Mouse (Mus musculus): Measurements from ENCODE around the gene Cd300lb. TPM values are rescaled to one million over a fixed set of nuclear protein-coding genes. Genes with fewer than 3 reads are reported as not detected.

Gene Cd300lb
- total and polyA plus RNA-seq, 3 experiments = not detected

DNA sequence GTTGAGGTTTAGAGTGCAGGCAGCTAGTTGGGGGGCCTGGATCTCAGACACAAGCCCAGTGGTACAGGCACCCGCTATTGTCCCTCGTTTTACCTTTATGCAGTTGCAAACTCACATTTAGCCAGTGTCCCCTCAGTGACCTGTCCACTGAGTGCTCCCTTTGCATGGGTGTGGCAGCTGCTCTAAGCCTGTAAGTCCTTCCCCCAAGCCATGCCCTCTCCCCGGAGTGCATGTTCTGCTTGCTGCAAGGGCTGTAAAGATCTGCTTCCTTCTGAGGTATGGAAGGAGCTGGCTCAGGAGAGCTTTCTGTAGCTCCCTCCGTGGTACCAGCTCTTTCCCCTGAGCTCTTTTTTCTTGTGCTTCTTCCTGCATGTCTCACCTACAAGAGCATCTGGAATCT lies 595 bp downstream of the Cd300lb start:
- H3K4me3 ChIP-seq (ENCODE audit: control insufficient read depth in 1 of 2, insufficient read depth in 1 of 2, low read depth in 2 of 2, low read length in 2 of 2) = no peak overlapping the region
- no peaks in the 10 kb centered on the region for H3K27me3 ChIP-seq (ENCODE audit: control insufficient read depth in 1 of 2, insufficient read depth in 2 of 2, low read length in 2 of 2)
- TF ChIP-seq SMC3 (IDR thresholded peaks at IDR 0.05; ENCODE audit: low read depth, low read length) = no peak
- H3K27ac ChIP-seq (ENCODE audit: control insufficient read depth, low read depth, low read length) = no peak overlapping the region
- H3K79me2 ChIP-seq (ENCODE audit: control insufficient read depth, insufficient read depth, low read length, poor library complexity) = no peaks in the 10 kb centered on the region
- no peaks in the 10 kb centered on the region for H3K36me3 ChIP-seq (ENCODE audit: control insufficient read depth in 1 of 2, insufficient read depth in 2 of 2, low read length in 2 of 2)
- no peaks in the 10 kb centered on the region for H3K9me3 ChIP-seq (replicated peaks; ENCODE audit: insufficient read depth, low read length)
- no peak overlapping the region for H3K9ac ChIP-seq (ENCODE audit: control insufficient read depth, low read depth, low read length, poor library complexity, severe bottlenecking)
- H3K4me1 ChIP-seq (ENCODE audit: control insufficient read depth in 1 of 2, insufficient read depth in 2 of 2, low read length in 2 of 2) = no peaks in the 10 kb centered on the region
- no peak for DNase-seq (ENCODE audit: low read depth, low spot score)

DNA sequence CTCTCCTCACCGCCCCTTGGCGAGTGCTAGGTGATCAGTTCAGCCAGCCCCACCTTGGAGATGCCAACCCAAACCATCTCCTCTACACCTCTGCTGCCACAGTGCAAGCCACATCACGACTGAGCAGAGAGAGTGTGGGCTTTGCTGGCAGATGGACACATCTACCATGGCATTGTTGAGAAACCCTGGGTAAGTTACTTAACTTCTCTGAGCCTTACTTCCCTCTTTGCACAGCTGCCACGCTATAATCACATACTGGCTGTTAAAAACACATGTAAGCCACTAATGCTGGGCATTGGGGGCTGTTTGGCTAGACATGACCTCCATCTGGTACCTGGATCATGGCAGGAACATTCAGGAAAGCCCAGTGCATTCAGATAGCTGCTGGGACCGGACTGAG lies 3.1 kb downstream of the Cd300lb start:
- no peaks in the 10 kb centered on the region for H3K27me3 ChIP-seq (ENCODE audit: control insufficient read depth in 1 of 2, insufficient read depth in 2 of 2, low read length in 2 of 2)
- DNase-seq (ENCODE audit: low read depth, low spot score) = no peak
- TF ChIP-seq TCF12 (IDR thresholded peaks at IDR 0.05; ENCODE audit: low read depth, low read length) (no peak), ZKSCAN1 (IDR thresholded peaks at IDR 0.05; ENCODE audit: low read depth, low read length) (no peak), CHD2 (IDR thresholded peaks at IDR 0.05; ENCODE audit: low read length) (no peak), SMC3 (IDR thresholded peaks at IDR 0.05; ENCODE audit: low read depth, low read length) (no peak), MEF2A (IDR thresholded peaks at IDR 0.05; ENCODE audit: extremely low read depth, insufficient replicate concordance, low read depth, low read length, poor library complexity, severe bottlenecking) (no peak), KAT2A (conservative IDR thresholded peaks at IDR 0.05; ENCODE audit: low read depth, low read length) (no peak), ZNF384 (IDR thresholded peaks at IDR 0.05; ENCODE audit: low read depth, low read length) (no peak), POLR2AphosphoS2 (IDR thresholded peaks at IDR 0.05; ENCODE audit: low read length) (no peak), USF1 (IDR thresholded peaks at IDR 0.05; ENCODE audit: low read depth, low read length) (no peak), MAX (IDR thresholded peaks at IDR 0.05; ENCODE audit: low read length) (no peak), BHLHE40 (IDR thresholded peaks at IDR 0.05; ENCODE audit: borderline replicate concordance, low read depth, low read length) (no peak), RCOR1 (IDR thresholded peaks at IDR 0.05; ENCODE audit: low read depth, low read length) (no peak), CTCF (IDR thresholded peaks at IDR 0.05 in 2 of 3, conservative IDR thresholded peaks at IDR 0.05 in 1 of 3; ENCODE audit: control insufficient read depth in 1 of 3, insufficient read depth in 1 of 3, low read depth in 2 of 3, low read length in 3 of 3, poor library complexity in 1 of 3, severe bottlenecking in 1 of 3) (no peak), GABPA (IDR thresholded peaks at IDR 0.05; ENCODE audit: low read depth, low read length) (no peak), NRF1 (IDR thresholded peaks at IDR 0.05; ENCODE audit: insufficient read depth, low read depth, low read length, poor library complexity, severe bottlenecking) (no peak), SIN3A (IDR thresholded peaks at IDR 0.05; ENCODE audit: low read length) (no peak), MYB (IDR thresholded peaks at IDR 0.05; ENCODE audit: low read depth, low read length) (no peak), ZC3H11A (IDR thresholded peaks at IDR 0.05; ENCODE audit: low read depth, low read length) (no peak), CHD1 (IDR thresholded peaks at IDR 0.05; ENCODE audit: low read depth, low read length) (no peak), RAD21 (IDR thresholded peaks at IDR 0.05; ENCODE audit: low read depth, low read length) (no peak)
- no peaks in the 10 kb centered on the region for H3K79me2 ChIP-seq (ENCODE audit: control insufficient read depth, insufficient read depth, low read length, poor library complexity)
- no peaks in the 10 kb centered on the region for H3K4me1 ChIP-seq (ENCODE audit: control insufficient read depth in 1 of 2, insufficient read depth in 2 of 2, low read length in 2 of 2)
- no peak overlapping the region for H3K27ac ChIP-seq (ENCODE audit: control insufficient read depth, low read depth, low read length)
- H3K9ac ChIP-seq (ENCODE audit: control insufficient read depth, low read depth, low read length, poor library complexity, severe bottlenecking) = no peak overlapping the region
- H3K36me3 ChIP-seq (ENCODE audit: control insufficient read depth in 1 of 2, insufficient read depth in 2 of 2, low read length in 2 of 2) = no peaks in the 10 kb centered on the region
- H3K9me3 ChIP-seq (replicated peaks; ENCODE audit: insufficient read depth, low read length) = no peaks in the 10 kb centered on the region
- H3K4me3 ChIP-seq (ENCODE audit: control insufficient read depth in 1 of 2, insufficient read depth in 1 of 2, low read depth in 2 of 2, low read length in 2 of 2) = no peak overlapping the region
